Mouse (Mus musculus): ENCODE measurements at regions not wholly inside any gene's neighbourhood (a gene's known extent, or its start where the extent isn't known, plus 50 kb on each side); places are given as distances from the start of the nearest gene placed in this dataset.
A peak's percentile ranks its signal among the peaks of the same experiment; 100 is the strongest.

DNA sequence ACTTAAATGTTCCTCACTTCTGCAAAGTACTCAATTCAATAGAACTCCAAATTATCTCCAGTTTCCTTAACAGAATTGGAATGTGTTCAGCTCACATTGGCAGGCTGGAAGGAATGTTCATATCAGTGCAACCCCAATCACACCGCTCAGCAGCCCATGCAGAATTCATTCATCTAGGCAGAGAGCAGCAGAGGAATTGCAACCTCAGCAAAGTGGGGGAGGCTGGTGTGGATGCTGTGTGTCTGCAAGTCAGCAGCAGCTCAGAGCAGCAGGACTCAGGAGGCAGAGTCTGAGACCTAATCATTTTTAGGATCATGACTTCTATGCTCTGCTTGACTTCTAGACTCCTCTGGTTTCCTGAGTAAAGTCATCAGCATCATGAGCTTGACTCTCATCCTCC lies 100.7 kb upstream of the Chrna7 start:
- Histone ChIP-seq H3K27me3 (ENCODE audit: insufficient read depth, low read length) (no peaks in the 10 kb centered on the region), H3K4me2 (no peak overlapping the region), H3K27ac (ENCODE audit: low read depth) (no peak overlapping the region), H3K4me3 (ENCODE audit: low read depth, low read length) (no peak overlapping the region), H3K9ac (no peak overlapping the region), H3K4me1 (ENCODE audit: insufficient read depth) (no peaks in the 10 kb centered on the region), H3K36me3 (ENCODE audit: insufficient read depth) (no peaks in the 10 kb centered on the region), H3K9me3 (ENCODE audit: low read depth, low read length) (no peaks in the 10 kb centered on the region)
- ATAC-seq (ENCODE audit: insufficient read depth) (no peak), DNase-seq (peak; percentile 2)
- 67% methylated on average over 1 of the region's 1 CpGs for WGBS
- TF ChIP-seq CTCF (IDR thresholded peaks at IDR 0.05; ENCODE audit: low read depth): no peak

DNA sequence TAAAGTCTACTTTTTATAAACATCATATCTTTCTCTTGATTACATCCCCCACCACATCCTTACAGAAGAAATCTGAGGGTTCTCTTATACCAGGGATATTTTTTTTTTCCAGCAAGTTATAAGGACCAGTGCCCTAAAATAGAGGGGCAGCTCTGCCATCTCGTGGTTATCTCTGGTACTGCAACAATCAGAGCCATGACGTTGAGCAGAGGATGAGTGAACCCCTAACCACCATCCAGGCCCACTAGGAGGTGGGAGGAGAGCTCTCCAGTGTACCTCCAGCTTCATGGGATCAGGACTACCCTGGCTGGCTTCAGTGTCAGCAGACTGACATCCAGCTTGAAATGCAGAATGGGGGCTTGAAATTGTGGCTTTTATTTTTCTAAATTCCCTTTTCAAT lies 107.2 kb upstream of the Chrna7 start:
- peak; percentile 78 for DNase-seq
- ATAC-seq (ENCODE audit: insufficient read depth): no peak

DNA sequence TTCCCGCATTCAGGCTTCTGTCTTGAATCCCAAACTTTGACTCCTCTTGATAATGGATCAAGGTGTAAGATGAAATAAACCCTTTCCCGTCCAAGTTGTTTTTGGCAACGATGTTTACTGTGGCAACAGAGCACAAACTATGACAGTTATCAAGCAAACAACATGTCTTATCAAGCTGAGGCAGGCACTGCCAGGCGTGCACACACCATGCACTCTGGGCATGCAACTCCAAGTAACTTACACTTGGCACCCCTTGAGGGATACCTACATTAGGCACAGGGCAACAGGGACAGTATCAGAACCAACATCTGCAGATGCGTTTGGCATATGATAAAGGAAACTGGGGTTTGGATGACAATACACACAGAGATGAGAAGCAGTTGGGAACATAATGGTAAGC lies 108.8 kb upstream of the Chrna7 start:
- WGBS: 72% methylated on average over 5 of the region's 5 CpGs
- no peak for ATAC-seq (ENCODE audit: insufficient read depth)

More for the DNA sequence above, 107.2 kb upstream of the Chrna7 start:
- Histone ChIP-seq H3K9ac (no peak overlapping the region), H3K27ac (ENCODE audit: low read depth) (no peak overlapping the region), H3K4me1 (ENCODE audit: insufficient read depth) (no peaks in the 10 kb centered on the region), H3K4me3 (ENCODE audit: low read depth, low read length) (no peak overlapping the region), H3K27me3 (ENCODE audit: insufficient read depth, low read length) (no peaks in the 10 kb centered on the region), H3K4me2 (no peak overlapping the region), H3K9me3 (ENCODE audit: low read depth, low read length) (no peaks in the 10 kb centered on the region), H3K36me3 (ENCODE audit: insufficient read depth) (no peaks in the 10 kb centered on the region)
- 0% methylated on average over 2 of the region's 2 CpGs for WGBS
- peak; percentile 81 for TF ChIP-seq CTCF (IDR thresholded peaks at IDR 0.05; ENCODE audit: low read depth)

DNA sequence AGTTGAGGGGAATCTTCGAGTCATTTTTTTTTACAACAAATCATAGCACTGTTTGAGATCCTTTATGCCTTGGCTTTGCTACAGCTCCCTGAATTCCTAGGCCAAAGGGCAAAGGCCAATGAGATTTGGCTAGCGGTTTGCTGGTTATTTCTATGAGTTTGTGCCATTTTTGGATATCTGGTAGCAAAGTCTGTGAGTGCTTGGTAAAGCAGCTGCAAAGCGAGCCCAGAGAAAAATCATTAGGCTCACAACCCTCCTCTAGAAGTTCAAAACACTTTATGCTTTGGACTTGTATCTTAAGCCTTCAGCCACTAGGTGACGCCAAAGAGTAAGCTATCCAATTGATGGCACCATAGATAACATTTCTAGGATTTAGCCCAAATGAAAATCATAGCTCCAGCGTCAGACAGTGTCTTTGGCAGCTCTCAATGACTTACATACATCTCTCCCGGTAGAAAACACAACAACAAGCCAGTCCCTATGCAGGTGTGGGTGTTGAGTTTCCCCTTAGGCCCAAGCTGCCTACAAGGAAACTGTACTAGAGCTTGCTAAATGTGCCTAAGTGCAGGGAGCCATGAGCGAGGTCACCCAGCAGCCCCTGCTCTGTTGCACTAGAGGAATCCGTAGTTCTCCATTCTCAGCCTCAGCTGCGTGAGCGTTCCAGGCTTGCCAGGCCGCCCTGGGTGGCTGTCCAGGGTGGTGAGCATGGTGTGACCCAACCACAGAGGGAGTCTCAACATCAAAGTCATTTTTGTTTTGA lies 109.8 kb upstream of the Chrna7 start:
- no peaks in the 10 kb centered on the region for H3K27me3 ChIP-seq (ENCODE audit: insufficient read depth, low read length)
- H3K4me2 ChIP-seq: no peak overlapping the region
- H3K27ac ChIP-seq (ENCODE audit: low read depth): no peak overlapping the region
- H3K4me3 ChIP-seq (ENCODE audit: low read depth, low read length): no peak overlapping the region
- H3K9me3 ChIP-seq (ENCODE audit: low read depth, low read length): no peaks in the 10 kb centered on the region
- H3K4me1 ChIP-seq (ENCODE audit: insufficient read depth): no peaks in the 10 kb centered on the region
- TF ChIP-seq CTCF (IDR thresholded peaks at IDR 0.05; ENCODE audit: low read depth): peak; percentile 75
- no peak overlapping the region for H3K9ac ChIP-seq
- DNase-seq (peak; percentile 80), ATAC-seq (ENCODE audit: insufficient read depth) (no peak)
- H3K36me3 ChIP-seq (ENCODE audit: insufficient read depth): no peaks in the 10 kb centered on the region
- WGBS: 33% methylated on average over 11 of the region's 11 CpGs

More for the DNA sequence above, 108.8 kb upstream of the Chrna7 start:
- Histone ChIP-seq H3K4me3 (ENCODE audit: low read depth, low read length) (no peak overlapping the region), H3K4me2 (no peak overlapping the region), H3K27ac (ENCODE audit: low read depth) (no peak overlapping the region), H3K36me3 (ENCODE audit: insufficient read depth) (no peaks in the 10 kb centered on the region), H3K9me3 (ENCODE audit: low read depth, low read length) (no peaks in the 10 kb centered on the region), H3K4me1 (ENCODE audit: insufficient read depth) (no peaks in the 10 kb centered on the region), H3K27me3 (ENCODE audit: insufficient read depth, low read length) (no peaks in the 10 kb centered on the region), H3K9ac (no peak overlapping the region)
- DNase-seq: no peak
- no peak for TF ChIP-seq CTCF (IDR thresholded peaks at IDR 0.05; ENCODE audit: low read depth)

DNA sequence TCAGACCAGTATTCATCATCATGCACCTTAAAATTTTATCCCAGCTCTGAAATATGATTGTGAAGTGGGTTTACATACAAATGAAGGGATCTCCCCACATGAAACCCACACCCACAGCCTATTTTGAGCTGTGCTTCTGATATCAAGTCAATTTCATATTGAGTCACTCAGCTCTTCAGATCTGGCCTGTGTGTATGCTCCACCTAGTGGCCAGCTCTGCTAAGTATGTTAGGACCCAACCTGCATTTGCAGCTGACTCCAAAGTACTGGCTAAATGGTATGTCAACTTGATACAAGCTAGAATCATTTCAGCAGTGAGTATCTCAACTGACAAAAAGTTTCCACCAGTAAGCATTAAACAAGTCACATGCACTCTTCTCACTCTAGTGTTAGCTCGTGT lies 109.4 kb upstream of the Otud7a start:
- Histone ChIP-seq H3K4me1 (ENCODE audit: insufficient read depth) (no peaks in the 10 kb centered on the region), H3K27ac (ENCODE audit: low read depth) (no peak overlapping the region), H3K4me2 (no peak overlapping the region), H3K4me3 (ENCODE audit: low read depth, low read length) (no peak overlapping the region), H3K36me3 (ENCODE audit: insufficient read depth) (no peaks in the 10 kb centered on the region), H3K9me3 (ENCODE audit: low read depth, low read length) (no peaks in the 10 kb centered on the region), H3K27me3 (ENCODE audit: insufficient read depth, low read length) (no peaks in the 10 kb centered on the region), H3K9ac (no peak overlapping the region)
- WGBS: 17% methylated on average over 1 of the region's 1 CpGs
- DNase-seq (peak; percentile 69), ATAC-seq (ENCODE audit: insufficient read depth) (no peak)
- peak; percentile 58 for TF ChIP-seq CTCF (IDR thresholded peaks at IDR 0.05; ENCODE audit: low read depth)

DNA sequence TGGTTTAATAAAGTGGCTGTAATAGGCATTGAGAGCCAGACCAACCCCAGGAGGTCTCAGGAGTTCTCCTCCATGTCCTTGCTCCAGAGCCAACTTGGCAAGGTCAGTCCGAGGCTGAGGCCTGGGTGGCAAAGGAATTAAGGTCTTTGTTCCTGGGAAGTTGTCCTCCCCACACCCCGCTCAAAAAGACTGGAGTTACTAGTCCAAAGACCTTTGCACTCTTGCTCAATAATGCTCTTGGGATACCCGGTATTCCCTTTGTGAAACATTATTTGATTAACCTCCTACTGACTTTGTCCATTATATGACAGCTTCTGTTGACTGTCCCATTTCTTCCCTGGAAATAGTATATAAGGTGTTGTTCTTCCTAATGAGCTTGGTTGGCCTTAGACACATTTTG lies 108.5 kb upstream of the Otud7a start:
- Histone ChIP-seq H3K27ac (ENCODE audit: low read depth) (no peak overlapping the region), H3K9me3 (ENCODE audit: low read depth, low read length) (no peaks in the 10 kb centered on the region), H3K27me3 (ENCODE audit: insufficient read depth, low read length) (no peaks in the 10 kb centered on the region), H3K4me1 (ENCODE audit: insufficient read depth) (no peaks in the 10 kb centered on the region), H3K4me3 (ENCODE audit: low read depth, low read length) (no peak overlapping the region), H3K4me2 (no peak overlapping the region), H3K9ac (no peak overlapping the region), H3K36me3 (ENCODE audit: insufficient read depth) (no peaks in the 10 kb centered on the region)
- DNase-seq (no peak), ATAC-seq (ENCODE audit: insufficient read depth) (no peak)
- TF ChIP-seq CTCF (IDR thresholded peaks at IDR 0.05; ENCODE audit: low read depth): no peak
- WGBS: 66% methylated on average over 3 of the region's 3 CpGs

DNA sequence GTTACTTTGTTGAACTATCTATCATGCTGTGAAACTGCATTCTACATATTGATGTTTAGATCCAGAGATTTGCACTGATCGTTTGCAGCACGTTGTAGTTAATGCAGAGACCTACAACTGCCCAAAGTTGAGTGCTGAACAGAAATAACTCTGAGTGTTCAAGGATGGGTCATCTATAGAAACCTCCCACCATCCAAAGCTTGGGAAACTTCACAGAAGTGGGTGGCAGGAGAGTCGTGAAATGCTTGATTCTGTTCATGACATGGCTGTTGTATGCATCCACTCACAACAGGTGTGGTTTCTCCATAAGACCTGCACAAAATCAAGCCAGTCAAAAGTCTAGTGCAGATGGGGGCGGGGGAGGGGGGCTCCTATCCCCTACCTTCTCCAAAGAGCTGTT lies 102.8 kb upstream of the Otud7a start:
- Histone ChIP-seq H3K9ac (no peak overlapping the region), H3K4me1 (ENCODE audit: insufficient read depth) (no peaks in the 10 kb centered on the region), H3K4me2 (no peak overlapping the region), H3K27ac (ENCODE audit: low read depth) (no peak overlapping the region), H3K36me3 (ENCODE audit: insufficient read depth) (no peaks in the 10 kb centered on the region), H3K4me3 (ENCODE audit: low read depth, low read length) (no peak overlapping the region), H3K9me3 (ENCODE audit: low read depth, low read length) (no peaks in the 10 kb centered on the region), H3K27me3 (ENCODE audit: insufficient read depth, low read length) (no peaks in the 10 kb centered on the region)
- WGBS: 67% methylated on average over 4 of the region's 4 CpGs
- ATAC-seq (ENCODE audit: insufficient read depth) (no peak), DNase-seq (no peak)
- no peak for TF ChIP-seq CTCF (IDR thresholded peaks at IDR 0.05; ENCODE audit: low read depth)

Measured in lung, embryonic 14.5 days (tissue).